Mouse (Mus musculus) adrenal gland, adult 10 weeks (tissue): ENCODE measurements around the gene Tram1l1. TPM values are rescaled to one million over a fixed set of nuclear protein-coding genes. Genes with fewer than 3 reads are reported as not detected.

ENCODE experiments used
- polyA plus RNA-seq: library from polyadenylated mRNA; stranded (reverse); fragments of 350-450 nt; fragmentation: Illumina TruSeq; extraction: RNeasy Lipid Tissue Mini Kit (QIAGEN cat#74804); gene quantifications from one replicate; pipeline ENCODE4 v1.2.3, GENCODE M21; 2014; ENCODE audit warnings: low read depth, low replicate concordance

Tram1l1 gene
- 3.5 TPM for polyA plus RNA-seq

DNA sequence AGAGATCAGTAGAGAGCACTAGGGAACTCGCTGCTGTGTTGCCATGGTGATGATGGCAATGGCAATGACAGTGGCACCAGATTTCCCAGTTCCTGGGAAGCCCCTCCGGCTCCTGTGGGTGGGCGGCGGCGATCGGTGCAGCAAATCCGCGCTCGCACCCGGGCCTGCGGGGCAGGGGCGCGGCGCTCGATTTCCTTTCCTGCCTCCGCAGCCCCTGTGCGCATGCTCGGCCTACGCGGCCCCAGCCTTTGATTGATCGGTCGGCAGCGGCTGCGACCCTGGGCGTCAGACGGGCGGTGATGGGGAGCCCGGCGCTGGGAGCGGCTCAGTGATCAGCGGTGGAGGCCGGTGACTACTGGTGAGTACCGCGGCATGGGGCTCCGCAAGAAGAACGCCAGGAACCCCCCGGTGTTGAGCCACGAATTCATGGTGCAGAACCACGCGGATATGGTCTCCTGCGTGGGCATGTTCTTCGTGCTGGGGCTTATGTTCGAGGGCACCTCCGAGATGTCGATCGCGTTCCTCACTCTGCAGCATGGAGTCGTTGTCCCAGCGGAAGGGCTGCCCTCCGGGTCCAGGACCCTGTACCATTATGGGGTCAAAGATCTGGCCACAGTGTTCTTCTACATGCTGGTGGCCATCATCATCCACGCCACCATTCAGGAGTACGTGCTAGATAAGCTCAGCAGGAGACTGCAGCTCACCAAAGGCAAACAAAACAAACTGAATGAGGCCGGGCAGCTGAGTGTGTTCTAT lies at the start of gene Tram1l1:
Tram1l1 (plus strand) TSS at position 35 of the 756 bp plus-strand sequence.

Other genes starting within 250 kb of the Tram1l1 start
- not detected for gene 1700006A11Rik, start 105.2 kb downstream of the Tram1l1 start, polyA plus RNA-seq